Mouse (Mus musculus) cerebellum, adult 11-12 months (tissue): ENCODE measurements at regions not wholly inside any gene's neighbourhood (a gene's known extent, or its start where the extent isn't known, plus 50 kb on each side); places are given as distances from the start of the nearest gene placed in this dataset.

Experiments used
- DNase-seq: peaks from one replicate; pipeline ENCODE4 v3.0.0; 2022

DNA sequence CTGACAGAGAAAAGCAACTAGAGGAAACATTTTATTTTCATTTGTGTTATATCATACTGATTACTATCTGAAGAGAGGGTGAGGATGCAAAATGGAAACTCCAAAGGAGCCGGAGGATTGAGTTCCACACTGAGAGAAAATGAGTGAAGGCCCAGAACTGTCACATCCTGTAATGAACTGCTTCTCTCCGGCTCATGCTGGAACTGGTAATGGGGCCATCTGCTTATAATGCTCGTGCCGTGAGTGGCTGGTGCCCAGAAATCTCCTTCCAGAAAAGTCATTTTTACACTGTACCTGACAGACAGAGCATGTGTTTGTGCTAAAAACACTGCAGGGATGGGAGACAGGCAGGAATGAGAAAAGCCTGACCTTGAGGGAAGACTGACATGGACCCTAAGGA lies 483.5 kb upstream of the Pkdcc start:
- peak; percentile 5 for DNase-seq

DNA sequence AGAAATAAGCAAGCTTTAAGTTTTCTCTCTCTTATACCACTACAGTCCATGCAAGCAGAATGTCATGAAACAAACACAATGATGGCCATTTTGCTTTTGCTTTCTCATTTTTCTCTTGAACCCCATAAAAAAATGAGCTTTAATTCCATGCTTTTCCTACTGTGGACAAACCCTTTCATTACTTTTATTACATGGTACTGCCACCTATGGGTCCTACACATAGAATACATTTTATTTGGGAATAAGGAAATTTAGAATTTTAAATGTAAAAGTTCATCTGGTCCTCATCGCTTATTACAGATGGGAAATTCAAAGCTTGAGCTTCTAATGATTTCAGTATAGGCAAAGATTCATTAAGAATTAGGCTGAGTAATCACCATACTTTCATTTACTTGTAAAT lies 472.6 kb upstream of the Pkdcc start:
- no peak for DNase-seq

DNA sequence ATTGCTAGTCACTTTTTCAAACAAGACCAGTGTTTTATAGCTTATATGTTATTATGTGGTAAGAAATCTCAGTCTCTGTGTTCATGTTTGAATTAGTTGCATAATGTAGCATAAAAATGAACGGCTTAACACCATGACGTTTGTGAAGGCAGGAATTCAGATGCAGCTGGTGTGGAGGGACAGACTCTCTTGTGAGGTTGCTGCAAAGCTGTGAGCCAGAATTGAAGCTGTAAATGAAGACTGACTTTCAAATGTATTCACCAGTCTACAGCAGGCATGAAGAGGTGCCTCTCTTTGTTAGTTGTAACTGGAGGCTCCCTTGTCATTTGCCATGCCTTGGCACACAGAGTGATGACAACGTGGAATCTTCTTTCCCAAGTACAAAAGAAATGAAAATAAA lies 457.7 kb upstream of the Pkdcc start:
- no peak for DNase-seq

GRCm38 (mm10) chr17:82779096-82779495 lies 436.0 kb upstream of the Pkdcc start:
- no peak for DNase-seq

DNA sequence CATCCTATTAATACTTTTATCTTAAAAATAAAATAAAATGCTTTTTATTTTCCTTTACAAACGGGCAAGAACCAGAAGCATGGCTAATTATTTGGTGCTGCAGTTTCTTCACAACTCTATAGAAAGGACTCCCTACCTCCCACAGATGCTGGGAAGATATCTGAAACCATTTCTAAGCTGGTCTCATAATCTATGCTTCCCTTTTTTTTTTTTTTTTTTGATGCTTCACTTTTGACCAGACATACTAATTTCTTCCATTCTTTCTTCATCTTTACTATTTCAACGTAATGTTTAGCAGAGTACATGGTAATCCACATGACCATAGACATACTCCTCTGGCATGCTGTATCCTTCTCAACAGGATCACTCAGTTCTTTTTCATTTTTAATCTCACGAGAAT lies 393.0 kb upstream of the Pkdcc start:
- no peak for DNase-seq

DNA sequence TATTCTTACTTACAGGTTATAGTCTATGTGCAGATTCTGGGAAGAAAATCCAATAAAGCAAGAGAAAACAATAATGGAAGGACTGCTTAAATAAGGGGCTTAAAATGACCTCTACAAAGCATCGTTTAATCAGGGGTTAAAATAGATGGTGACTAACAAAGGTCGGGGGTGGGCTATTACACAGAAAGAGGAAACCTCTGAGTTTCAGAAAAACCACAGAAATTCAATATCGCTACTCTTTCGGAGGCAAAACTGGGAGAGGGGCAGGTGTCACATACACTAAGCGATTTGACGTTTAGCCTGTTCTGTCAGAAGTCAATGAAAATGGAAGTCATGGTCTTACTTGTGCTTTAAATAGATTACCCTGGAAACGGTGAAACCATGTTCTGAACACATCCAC lies 391.0 kb upstream of the Pkdcc start:
- no peak for DNase-seq

- no peak for DNase-seq
These were observed 390.5 kb upstream of the Pkdcc start for GRCm38 (mm10) chr17:82824619-82825018.

DNA sequence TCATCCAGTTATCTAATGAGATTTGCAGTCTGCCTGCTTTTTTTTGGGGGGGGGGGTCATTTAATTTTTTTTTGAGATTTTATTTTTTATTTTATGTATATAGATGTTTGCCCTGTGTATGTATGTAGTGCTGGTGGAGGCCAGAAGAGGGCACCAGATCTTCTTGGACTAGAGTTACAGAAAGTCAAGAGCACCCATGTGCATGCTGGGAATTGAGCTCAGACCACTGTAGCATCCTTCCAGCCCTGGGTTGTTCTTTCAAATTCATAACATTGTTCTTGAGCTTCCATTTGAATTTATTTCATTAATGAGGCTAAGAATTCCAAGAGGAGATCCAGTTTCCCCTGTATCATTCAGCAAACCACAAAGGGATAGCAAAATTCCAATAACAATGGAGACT lies 387.9 kb upstream of the Pkdcc start:
- DNase-seq, result no peak

GRCm38 (mm10) chr17:82827841-82828240 lies 387.3 kb upstream of the Pkdcc start:
- DNase-seq, result no peak

DNA sequence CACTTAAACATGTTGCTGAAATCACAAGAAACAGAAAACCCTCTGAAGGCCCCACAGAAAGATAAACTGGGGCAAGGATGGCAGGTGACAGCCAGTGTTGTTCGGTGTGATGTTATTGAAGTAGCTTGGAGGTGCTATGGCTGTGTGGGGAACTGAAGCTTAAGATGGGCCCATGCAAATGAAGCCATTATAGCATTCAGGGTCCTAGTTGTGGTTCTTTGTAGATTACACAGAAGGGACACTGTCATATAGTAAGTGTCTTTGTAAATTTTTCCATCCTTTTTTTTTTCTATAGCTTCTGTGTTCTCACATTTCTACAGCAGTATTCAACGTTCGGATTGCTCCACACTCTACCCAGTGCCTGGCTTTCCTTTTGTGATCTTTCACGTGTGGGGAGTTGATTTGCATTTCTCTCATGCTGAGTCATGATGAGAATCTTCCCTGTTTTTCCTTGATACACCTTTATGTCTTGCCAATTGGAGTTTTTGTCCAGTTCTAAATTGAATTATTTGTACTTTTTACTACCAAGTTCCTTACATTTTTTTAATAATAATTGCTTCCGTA lies 386.6 kb upstream of the Pkdcc start:
- no peak for DNase-seq

GRCm38 (mm10) chr17:82829415-82829814 lies 385.7 kb upstream of the Pkdcc start:
- no peak for DNase-seq

DNA sequence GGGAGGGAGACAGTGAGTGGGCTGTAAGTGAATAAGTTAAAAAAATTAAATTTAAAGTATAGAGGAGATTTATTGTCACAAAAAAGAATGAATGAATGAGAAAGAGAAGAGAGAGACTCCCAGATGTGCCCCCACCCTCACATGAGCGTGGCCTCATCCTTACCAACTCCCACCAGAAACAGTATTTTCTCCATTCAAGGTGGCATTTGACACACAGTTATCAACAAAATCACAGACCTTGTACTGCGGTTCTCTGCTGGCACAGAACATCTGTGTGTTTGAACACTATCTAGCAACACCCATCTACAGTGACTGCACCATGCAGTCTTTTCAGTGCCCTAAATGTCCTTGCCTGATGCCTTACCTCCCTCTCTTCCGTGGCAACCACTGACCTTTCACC lies 380.9 kb upstream of the Pkdcc start:
- no peak for DNase-seq

- no peak for DNase-seq
These were observed 379.0 kb upstream of the Pkdcc start for GRCm38 (mm10) chr17:82836115-82836514.

GRCm38 (mm10) chr17:82846776-82847494 lies 368.2 kb upstream of the Pkdcc start:
- DNase-seq, result no peak

DNA sequence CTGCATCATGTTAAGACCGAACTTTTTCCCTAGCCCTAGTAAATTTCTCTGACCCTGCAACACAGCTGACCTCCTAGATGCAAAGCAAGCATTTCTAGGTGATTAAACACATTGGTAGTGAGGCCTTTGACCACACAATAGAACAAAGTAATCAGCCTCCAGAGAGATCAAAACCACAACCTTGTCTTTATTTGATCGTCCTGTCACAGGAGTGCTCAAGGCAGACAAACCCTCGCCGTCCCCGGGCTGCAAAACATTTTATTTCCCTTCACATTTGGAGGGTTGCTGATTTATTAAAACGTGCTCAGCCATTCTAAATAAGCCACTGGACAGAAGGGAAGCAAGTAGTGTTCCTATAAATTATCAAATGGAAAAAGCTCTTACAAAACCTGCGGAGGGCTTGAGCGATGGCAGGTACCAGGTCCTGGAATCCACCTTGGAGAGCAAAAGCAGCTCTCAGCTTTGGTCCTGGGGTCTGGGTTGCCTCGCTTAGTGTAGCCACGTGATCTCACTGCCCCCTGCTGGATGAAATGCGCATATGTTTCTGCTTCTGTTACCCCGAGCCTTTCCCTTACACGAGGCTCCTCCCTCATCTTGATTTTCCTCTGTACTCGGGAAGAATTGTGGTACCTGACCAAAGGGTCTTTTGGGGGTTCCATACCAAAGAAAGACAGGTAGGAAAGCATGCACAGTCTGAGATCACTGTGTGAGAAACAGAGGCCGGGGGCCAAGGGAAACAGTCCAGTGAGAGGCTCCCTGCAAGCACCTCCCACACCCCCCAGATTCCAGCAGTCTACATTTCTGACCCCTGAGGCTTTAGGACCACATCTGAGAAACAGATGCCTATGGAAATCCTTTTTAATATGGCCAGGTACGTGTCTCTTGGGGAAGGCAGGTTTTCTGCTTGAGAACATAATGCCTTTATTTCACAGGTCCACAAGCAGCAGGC lies 357.6 kb upstream of the Pkdcc start:
- DNase-seq, result peak; percentile 14

DNA sequence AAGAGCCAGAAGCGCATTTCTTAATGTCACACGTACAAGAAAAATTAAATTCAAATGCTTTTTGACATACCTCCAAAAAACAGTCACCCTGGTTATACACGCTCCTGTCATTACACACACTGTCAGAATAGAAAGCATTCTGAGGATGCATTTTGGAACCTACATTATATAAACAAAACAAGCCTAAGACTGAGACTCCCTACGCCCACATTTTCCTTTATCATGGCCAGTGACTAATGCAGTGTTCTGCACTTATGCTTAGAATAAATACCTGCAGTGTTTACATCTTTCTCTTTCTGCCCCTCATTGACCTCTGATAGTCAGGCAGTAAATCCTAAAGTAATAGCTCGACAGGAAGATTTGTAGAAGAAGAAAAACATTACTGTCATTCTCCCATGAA lies 354.7 kb upstream of the Pkdcc start:
- no peak for DNase-seq

- no peak for DNase-seq
These were observed 354.1 kb upstream of the Pkdcc start for GRCm38 (mm10) chr17:82860966-82861365.

DNA sequence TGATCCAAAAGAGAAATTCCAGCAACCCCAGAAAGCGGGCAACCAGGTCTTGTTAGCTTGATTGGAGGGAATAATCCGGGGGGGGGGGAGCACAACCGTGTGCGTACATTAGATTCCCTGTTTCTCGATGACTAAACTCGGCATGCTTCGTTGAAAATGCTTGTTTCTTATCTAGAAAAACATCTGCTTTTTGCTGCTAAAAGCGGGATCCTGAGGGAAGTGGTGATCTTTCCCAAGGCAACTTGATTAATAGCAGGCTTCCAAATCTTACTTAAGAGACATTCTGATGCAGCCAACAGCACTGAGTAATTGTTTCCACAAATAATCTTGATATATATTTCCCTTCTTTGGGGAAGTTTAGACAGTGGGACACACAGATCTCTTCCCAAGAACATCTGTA lies 338.0 kb upstream of the Pkdcc start:
- no peak for DNase-seq

DNA sequence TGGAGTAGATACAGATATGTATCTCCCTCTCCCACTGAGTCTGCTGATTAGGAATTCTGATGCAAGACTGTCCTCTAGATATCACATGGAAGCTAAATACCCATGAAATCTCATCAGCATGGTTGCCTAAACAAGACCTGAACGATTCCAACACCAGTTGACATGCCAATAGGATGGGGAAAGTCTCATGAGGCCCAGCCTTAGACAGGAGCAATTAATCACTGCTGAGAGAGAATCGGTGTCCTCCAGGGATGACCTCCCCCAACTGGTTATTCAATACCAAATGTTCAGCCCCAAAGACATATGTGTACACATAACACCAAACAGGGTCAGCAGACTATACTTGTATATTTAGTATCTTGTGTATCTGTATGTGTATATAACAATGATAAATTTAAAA lies 314.5 kb upstream of the Pkdcc start:
- no peak for DNase-seq

GRCm38 (mm10) chr17:82901098-82901891 lies 313.8 kb upstream of the Pkdcc start:
- DNase-seq, result no peak

- DNase-seq, result no peak
These were observed 310.1 kb upstream of the Pkdcc start for GRCm38 (mm10) chr17:82904961-82905360.

- no peak for DNase-seq
These were observed 309.6 kb upstream of the Pkdcc start for GRCm38 (mm10) chr17:82905483-82905882.

GRCm38 (mm10) chr17:82909189-82909588 lies 305.9 kb upstream of the Pkdcc start:
- DNase-seq, result no peak
